Mouse (Mus musculus) gonadal fat pad, adult 2 months (tissue): ENCODE data around the gene Vcan. TPM values are rescaled to one million over a fixed set of nuclear protein-coding genes. Genes with fewer than 3 reads are reported as not detected.
"Not testable (repeated sequence)": the region's sequence is repeated elsewhere in the genome, so short reads cannot be mapped to it uniquely, and the experiment has no call there.

Source experiments
- DNase-seq: peaks from one replicate; pipeline ENCODE4 v3.0.0-alpha.2; 2012; ENCODE audit warnings: low read depth
- polyA plus RNA-seq: library from polyadenylated mRNA; depleted of rRNA; stranded (reverse); fragments of >200 nt; gene quantifications from 2 replicates; pipeline ENCODE4 v1.2.3, GENCODE M21; 2012; rRNA removed

Vcan gene
- 8.6 and 9.5 TPM in 2 replicates for polyA plus RNA-seq

DNA sequence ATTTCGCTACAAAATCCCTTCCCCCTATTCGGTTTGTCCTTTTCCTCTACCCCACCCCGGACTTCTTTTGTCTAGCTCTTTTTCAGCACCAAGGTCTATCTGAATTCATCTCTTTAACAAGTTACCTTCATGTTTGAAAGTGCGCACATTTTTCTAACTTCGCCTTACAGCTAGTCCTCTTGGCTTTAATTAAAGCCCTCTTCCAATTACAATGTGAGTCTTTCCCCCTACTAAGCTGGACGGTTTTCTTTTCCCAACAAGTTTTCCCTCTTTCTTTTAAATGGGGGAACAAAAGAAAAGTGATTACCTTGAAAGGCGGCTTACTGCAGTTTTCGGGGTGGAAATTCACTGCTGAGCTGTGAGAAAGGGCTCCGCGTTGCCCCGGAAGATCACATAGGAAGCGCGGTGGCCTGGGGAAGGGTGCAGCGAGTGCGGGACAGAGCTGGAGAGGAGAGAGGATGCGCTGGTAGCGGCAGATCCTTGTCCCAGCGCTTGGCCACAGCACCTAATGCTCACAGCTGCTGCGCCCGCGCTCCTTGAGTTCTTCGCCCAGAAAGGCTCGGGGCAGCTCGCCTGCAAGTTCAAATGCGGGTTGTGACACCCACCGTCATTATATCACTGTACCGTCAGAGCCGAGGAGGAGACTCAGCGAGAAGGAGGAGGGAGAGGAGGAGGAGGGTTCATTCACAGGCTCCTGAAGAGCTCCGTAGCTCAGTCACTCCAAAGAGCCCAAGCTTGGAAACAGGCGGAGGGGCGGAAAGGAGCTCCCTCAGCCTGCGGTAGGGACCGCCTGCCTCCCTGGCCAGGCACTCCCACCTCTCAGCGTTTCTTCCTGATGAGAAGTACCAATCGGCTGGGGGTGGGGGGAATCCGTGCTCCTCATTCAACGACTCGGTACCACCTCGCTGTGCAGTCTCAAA lies at the start of gene Vcan:
TSS of gene Vcan (minus strand) at position 744 of the 920 bp plus-strand sequence.
- DNase-seq, result no peak

DNA sequence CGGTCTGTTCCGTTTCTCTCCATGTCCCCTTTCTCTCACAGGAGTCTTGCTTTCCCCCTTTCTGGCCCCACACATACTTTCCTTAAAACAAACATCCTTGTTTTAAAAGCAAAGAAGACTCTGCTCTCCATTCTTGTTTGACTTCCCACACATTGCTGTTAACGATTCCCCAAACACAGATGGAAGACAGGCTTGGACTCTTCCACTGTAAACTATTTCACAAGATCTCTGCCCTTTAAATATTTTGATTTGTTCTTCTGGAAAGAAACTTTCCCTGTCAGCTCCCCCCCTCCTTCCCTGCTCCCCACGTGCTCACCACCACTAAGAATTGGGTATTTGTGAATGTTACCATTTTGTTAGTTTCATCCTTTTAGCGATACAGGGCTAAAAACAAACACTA lies 49.2 kb upstream of the Vcan start:
- no peak for DNase-seq

DNA sequence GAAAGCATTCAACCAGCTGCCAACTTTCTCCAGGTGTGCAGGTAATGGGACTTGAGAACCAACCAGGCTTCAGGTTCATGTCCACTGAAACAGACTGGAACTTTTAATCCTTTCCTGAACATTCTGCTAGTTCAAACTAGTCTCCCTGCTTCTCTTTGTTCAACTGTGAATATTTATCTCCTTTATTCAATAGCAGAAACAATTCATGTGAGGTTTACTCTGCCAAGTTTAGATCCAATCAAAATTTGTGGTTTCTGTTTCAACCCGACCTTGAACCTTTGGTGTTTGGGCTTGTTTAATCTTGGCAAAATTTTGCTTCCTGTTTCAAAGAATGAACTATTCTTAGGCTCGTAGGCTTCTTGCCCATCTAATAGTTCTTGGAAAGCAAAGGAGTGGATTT lies 40.6 kb upstream of the Vcan start:
- DNase-seq, result peak; percentile 81

- no peak for DNase-seq
These were observed 38.0 kb upstream of the Vcan start for GRCm38 (mm10) chr13:89780276-89780675.

DNA sequence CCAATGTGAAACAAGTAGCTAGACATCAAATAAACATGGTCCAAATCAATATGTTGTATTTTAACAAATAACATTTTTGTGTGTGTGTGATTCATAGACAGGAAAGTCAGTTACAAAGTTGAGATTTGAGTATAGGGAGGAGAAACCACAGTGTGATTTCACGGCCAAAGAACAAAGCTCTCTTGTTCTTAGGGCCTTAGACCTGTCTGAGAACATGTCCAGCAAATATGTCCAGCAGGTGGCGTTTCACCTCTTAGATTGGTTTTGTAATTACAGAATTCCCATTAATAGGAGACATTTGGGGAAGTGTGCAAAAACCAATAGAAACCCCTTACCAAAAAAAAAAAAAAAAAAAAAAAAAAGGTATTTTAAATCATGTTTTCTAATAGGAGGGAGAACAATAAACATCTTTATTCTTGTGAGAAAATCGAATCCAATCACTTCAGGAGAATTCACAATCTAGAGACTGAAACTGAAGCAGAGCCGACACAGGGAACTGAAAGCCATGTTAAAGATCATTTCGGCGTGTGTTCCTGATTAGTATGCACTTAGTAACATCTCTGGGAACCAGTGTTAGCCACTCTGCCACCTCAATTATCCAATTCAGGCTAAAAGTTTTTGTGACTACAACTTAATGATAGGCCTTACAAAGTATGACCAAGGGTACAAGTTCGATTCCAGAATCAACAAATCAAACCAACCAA lies 37.1 kb upstream of the Vcan start:
- no peak for DNase-seq

GRCm38 (mm10) chr13:89777764-89778163 lies 35.5 kb upstream of the Vcan start:
- DNase-seq, result no peak

DNA sequence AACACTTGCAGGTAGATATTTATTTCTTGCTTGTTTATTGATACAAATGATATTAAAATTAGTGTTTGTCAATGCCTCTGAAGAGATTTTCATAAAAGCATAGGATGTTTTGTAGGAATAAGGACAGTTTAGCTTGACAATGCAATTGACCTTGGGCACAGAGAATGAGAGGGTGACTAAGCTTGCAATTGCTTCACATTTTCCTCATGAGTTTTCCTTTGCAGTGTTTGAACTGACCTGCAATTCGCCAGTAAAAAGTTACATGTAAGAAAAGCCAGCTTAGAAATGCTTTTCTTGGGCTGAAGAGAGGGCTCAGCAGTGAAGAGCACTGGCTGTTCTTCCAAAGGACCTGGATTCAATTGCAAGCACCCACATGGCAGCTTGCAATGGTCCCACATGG lies 34.8 kb upstream of the Vcan start:
- DNase-seq, result no peak

DNA sequence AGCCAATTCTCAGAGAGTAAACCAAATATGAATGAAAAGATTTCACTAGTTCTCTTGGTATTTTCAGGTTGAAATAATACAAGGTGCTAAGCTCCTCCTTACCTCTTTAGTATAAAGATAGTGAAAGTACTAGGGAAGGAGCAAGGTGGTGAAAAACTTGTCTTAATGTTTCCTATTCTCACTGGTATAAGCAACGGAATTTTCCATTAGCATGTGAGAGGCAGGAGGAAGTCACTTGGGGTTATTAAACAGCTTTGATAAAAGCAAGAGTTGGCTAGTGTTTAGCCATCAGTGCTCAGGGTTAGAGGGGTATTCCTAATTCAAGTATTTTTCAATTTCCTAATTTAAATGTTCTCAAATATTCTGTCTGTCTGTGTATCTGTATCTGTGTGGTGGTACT lies 24.2 kb upstream of the Vcan start:
- DNase-seq, result no peak

DNA sequence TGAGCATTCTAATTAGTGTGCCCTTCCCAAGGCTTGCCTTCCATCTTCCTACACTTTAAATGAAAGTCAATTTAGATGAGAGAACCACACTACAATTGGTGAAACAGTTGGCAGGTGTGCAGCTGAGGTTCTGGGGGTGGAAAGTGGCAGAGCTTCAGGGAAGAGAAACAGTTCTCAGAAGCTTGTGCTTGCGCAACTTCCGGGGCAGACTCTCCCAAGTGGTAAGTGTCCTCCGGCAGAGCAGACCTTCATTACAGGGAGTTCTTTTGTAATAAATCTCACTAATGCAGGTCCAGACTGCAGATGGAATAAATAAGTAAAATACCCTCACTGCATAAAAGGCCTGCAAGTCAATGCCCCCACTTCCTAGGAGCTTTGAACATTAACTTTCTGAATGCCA lies 23.7 kb upstream of the Vcan start:
- DNase-seq, result no peak

GRCm38 (mm10) chr13:89762339-89762738 lies 20.0 kb upstream of the Vcan start:
- no peak for DNase-seq

DNA sequence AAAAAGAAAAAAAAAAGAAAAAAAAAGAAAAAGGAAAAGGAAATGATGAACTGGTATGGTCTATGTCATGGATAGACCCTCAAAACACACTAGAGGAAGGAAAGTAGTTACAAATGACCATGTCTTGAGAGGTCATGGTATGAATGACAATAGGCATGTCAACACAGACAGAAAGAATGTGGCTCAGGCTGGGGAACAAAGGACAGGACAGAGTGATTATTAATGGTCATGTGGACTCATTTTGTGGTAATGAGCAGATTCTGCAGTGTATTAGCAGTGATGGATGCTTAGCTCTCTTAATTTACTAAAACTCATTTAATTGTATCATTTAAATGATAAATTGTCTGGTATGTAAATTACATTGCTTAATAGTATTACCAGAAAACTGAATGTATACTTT lies 14.0 kb upstream of the Vcan start:
- DNase-seq, result no peak

- DNase-seq, result not testable (repeated sequence)
These were observed 8.3 kb upstream of the Vcan start for GRCm38 (mm10) chr13:89750562-89750961.

- DNase-seq, result no peak
These were observed 892 bp upstream of the Vcan start for GRCm38 (mm10) chr13:89743201-89743600.

- no peak for DNase-seq
These were observed 434 bp upstream of the Vcan start for GRCm38 (mm10) chr13:89742686-89743200.

DNA sequence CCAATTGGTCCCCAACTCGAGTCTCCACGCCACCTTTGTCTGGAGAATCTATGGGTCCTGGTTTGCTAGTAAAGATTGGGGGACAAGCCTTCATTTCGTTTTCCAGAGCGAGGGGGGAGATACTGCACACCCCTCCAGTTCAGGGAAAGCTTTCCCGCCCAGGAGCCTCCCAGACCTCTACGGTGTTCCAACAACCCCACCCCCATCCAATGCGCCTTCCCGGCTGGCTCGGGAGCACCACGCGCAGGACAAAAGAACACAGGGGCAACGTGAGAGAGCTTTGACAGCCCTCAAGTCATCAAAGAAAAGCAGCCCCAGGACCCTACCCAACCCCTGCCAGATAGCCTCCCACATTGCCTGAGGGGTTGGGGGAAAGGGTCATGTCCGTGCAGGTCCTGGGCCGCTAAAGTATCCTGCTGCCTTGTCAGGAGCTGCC lies 1.2 kb downstream of the Vcan start:
- no peak for DNase-seq

DNA sequence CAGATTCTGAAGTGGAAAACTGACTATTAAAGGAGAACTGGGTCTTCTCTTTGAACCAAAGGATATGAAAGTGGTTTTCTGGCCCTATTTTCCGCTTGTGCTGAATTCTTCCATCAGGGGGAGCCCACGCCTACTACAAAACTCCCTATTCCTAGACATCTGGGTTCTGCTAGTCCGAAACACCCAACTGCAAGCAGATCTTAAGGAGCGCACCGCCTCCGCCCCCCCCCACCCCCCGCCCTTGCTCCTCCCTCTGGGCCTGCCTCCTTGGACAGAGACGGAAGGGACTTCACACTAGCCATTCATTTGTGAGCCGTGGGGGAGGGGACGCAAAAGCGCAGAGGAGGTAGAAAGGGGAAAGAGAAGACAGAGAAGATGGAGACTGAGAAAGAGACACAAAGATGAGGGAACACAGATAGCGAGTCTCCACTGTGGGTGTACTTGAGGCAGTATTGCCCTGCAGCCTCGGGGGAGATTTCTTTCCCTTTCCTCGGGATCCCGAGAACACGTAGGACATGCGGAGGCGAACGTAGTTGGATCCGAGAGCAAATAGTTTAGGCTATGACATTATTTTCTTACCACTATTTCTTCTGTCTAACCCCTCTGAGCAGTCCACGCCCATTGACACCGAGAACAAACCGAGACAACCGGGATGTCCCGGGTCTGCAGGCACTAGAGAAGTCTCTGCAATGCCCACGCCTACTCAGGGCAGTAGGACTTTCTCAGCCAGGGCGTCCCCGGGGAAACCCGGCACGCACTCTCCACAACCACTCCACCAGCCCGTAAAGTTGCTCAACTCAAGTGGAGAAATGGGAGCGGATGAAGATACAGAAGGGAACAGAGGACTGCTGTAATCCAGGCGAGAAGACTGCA lies 1.8 kb downstream of the Vcan start:
- no peak for DNase-seq

DNA sequence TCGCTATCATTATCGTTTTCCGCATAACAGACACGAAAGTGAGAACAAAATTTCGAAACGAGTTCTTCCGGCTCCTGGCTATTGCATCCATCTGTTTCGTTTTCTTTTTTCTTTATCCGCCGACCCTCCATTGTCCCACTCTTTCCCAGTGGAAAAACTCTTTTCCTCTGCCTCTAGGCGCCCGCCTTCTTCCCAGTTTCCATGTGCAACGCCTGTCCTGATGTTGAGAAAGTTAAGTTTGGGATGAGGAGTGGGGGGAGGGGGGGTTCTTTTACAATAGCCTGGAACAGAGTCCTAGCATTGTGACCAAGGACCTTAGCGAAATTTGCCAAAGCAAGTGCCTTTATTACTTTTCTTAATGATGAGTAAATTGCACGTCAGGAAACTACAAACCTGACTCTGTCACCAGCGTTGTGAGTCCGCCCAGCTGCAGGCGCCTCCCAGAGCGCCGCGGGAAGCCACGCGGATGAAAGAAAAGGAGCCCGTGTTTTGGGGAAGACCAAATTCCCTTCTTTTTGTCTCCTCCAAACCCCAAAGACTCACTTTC lies 2.5 kb downstream of the Vcan start:
- DNase-seq, result no peak

- no peak for DNase-seq
These were observed 3.3 kb downstream of the Vcan start for GRCm38 (mm10) chr13:89738776-89739695.

- no peak for DNase-seq
These were observed 4.0 kb downstream of the Vcan start for GRCm38 (mm10) chr13:89738275-89738674.

DNA sequence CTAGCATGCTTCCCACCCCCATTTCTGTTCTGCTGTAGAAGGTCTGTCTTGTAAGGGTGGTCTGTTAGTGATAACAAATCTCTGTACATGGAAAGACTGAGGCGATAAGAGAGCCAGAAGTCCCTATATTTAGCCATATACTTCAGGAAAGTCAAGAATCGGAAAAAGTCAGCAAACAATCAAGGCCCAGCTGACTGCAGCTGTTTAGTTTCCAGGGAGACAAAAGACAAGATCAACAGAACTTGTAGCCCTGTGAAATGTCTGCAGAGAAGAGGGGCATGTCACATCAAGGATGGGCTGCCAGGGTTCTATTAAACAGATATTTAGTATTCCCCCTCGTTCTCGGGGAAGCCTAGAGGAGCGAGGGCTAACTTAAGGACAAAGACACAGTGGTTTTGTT lies 7.2 kb downstream of the Vcan start:
- no peak for DNase-seq
